Mouse (Mus musculus) liver, embryonic 16.5 days (tissue): ENCODE measurements around the gene Alg13. TPM values are rescaled to one million over a fixed set of nuclear protein-coding genes. Genes with fewer than 3 reads are reported as not detected.

Experiments used
- ATAC-seq: fragments of 200-750 bp; cut with Nextera tagmentation; 2 replicates; pipeline ENCODE4 v1.8.0; 2017; ENCODE audit warnings: low read depth, mild to moderate bottlenecking, moderate number of reproducible peaks, moderate library complexity
- H3K27ac ChIP-seq: fragments of 300-500 bp; sonication (generic); 2 replicates; pipeline ENCODE4 v1.5.1; 2014; ENCODE audit warnings: mild to moderate bottlenecking, low read length
- H3K27me3 ChIP-seq: fragments of 300-500 bp; sonication (generic); 2 replicates; pipeline ENCODE4 v1.6.1; 2014; ENCODE audit warnings: low read depth, low read length, mixed read lengths; ENCODE audit not compliant: control insufficient read depth, insufficient read depth
- H3K36me3 ChIP-seq: fragments of 300-500 bp; sonication (generic); 2 replicates; pipeline ENCODE4 v1.6.1; 2014; ENCODE audit warnings: mild to moderate bottlenecking; ENCODE audit not compliant: control insufficient read depth, insufficient read depth
- H3K4me1 ChIP-seq: fragments of 300-500 bp; sonication (generic); 2 replicates; pipeline ENCODE4 v1.6.1; 2014; ENCODE audit warnings: low read depth, low read length, mixed read lengths; ENCODE audit not compliant: control insufficient read depth
- H3K4me2 ChIP-seq: fragments of 300-500 bp; sonication (generic); 2 replicates; pipeline ENCODE4 v1.6.1; 2014; ENCODE audit warnings: low read depth, low read length, mixed read lengths
- H3K4me3 ChIP-seq: fragments of 300-500 bp; sonication (generic); 2 replicates; pipeline ENCODE4 v1.5.1; 2014; ENCODE audit warnings: low read depth, mild to moderate bottlenecking, low read length
- H3K9ac ChIP-seq: fragments of 300-500 bp; sonication (generic); 2 replicates; pipeline ENCODE4 v1.6.1; 2014; ENCODE audit warnings: low read depth, low read length
- H3K9me3 ChIP-seq: fragments of 300-500 bp; sonication (generic); replicated peaks from 2 replicates; pipeline ENCODE4 v1.6.1; 2016; ENCODE audit warnings: low read length; ENCODE audit not compliant: control insufficient read depth
- WGBS: fragments of 180-500 bp; shearing (Covaris S2); extraction: QIAGEN DNeasy Blood & Tissue Kit; methylation state at CpG from one replicate; pipeline ENCODE4 v1.1.7; 2014; ENCODE audit not compliant: insufficient replicate concordance; 5-methylcytosine and 5-hydroxymethylcytosine counted together
- microRNA-seq: library from miRNA; unstranded; fragments of <30 nt; microRNA quantifications from one replicate; pipeline ENCODE4, GENCODE M21; 2016
- polyA plus RNA-seq: library from polyadenylated mRNA; unstranded; fragments of >200 nt; fragmentation: Nextera tagmentation; extraction: Ambion mirVana; gene quantifications from 2 replicates; pipeline ENCODE4 v1.2.1, GENCODE M21; 2015

Alg13 gene
- polyA plus RNA-seq, 1 experiment from 2014 or later = 7.2 TPM

DNA sequence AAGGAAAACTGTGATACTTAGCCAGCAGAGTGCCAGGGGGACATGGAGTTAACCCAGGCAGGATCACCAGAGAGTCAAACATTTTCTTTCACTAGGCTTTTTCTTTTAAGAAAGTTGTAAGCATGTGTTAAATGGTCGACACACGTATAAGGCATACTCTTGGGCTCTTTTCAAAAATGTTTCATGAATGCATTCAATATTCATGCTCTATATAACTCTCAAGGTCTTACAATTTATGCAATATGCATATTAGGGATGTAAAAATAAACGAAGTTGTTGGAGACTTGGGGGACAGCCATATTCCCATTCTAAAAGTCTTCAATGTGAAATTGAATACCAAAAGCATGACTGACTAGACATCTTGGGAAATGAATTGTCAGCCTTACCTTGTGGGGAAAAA is 106.2 kb downstream of the Alg13 start:
- Histone ChIP-seq H3K36me3 (no peaks in the 10 kb centered on the region), H3K4me3 (no peak overlapping the region), H3K9me3 (no peaks in the 10 kb centered on the region), H3K4me1 (no peaks in the 10 kb centered on the region), H3K27me3 (no peaks in the 10 kb centered on the region), H3K4me2 (no peak overlapping the region), H3K9ac (no peak overlapping the region), H3K27ac (no peak overlapping the region)
- 60% methylated on average over 3 of the region's 3 CpGs for WGBS
- no peak for ATAC-seq

Small RNAs within 50 kb of the gene (microRNA-seq; reads per million reads assigned to microRNA genes)
- gene Mir680-2 = not detected

Other genes with a start within 250 kb of the Alg13 start
- gene A730046J19Rik, start 164.1 kb upstream of the Alg13 start, polyA plus RNA-seq = 0.13 and 0.21 TPM in 2 replicates
- gene Trpc5os, start 138.8 kb downstream of the Alg13 start, polyA plus RNA-seq = 0.02 TPM in 1 of 2 replicates, not detected in the other